Mouse (Mus musculus) cerebellum, adult 2 months (tissue): ENCODE results near the gene Pus3.

Source experiments
- CTCF ChIP-seq: fragments of 200-500 bp; IDR thresholded peaks from 2 replicates; pipeline ENCODE4 v1.5.1; 2011; ENCODE audit warnings: low read depth, mild to moderate bottlenecking, control low read depth, low read length, moderate library complexity, borderline replicate concordance; ENCODE audit not compliant: insufficient read depth
- POLR2A ChIP-seq: fragments of 200-500 bp; IDR thresholded peaks from 2 replicates; pipeline ENCODE4 v1.6.1; 2011; ENCODE audit warnings: low read length, control low read depth, borderline replicate concordance; ENCODE audit not compliant: insufficient read depth

GRCm38 (mm10) chr9:35523541-35523940 is 34.9 kb upstream of the Pus3 start:
- TF ChIP-seq POLR2A = no peak
- TF ChIP-seq CTCF = no peak
